Mouse (Mus musculus): ENCODE results near the gene Smarcc2.
"Not testable (repeated sequence)": the region's sequence is repeated elsewhere in the genome, so short reads cannot be mapped to it uniquely, and the experiment has no call there.

The Smarcc2 gene

DNA sequence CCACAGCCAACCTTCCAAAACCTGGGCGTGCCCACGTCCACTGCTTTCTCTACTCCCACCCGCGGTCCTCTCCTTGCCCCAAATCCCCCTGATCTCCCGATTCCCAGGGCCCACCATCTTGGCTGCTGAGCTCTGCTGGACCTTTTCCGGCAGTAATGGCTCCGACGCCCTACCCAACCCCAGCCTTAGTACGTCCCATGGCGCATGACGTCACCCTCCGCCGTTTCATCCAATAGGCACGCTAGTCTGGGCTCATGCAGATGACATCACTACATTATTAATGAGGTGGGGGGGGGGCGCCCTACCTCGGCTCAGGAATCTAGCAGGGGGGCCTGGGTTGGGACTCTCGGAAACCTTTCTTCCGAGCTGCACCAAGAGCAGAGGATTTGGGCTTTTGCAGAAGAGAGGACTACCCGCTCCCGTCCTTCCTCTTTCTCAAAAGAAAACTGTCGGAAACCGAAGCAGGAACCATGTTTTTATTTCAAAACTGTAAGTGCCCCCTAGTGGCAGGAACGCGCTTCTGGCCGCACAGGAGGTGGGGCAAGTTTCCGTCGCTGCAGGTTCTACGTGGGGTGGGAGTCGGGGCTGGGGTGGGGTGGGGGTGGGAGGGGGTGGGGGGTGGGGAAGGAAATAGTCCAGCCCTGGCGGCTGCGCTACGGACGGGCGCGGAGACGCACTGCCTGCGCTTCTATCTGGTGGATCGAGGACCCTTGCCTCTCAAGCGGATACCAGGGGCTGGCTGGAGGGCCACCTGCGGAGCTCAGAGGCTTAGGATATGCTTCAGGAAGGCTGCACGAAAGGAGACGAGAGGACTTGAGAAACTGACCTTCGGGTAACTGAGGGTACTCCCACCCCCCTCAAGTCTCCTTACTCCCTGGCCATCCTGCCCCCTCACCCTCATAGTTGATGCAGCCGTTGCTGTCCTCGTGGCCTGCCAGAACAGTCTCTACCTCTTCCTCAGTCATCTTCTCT is 34.9 kb downstream of the Smarcc2 start, which contains the start of gene Myl6:
TSS of gene Myl6 (minus strand) at position 451 of the 972 bp plus-strand sequence.
- peak; percentile 95 to 99 for DNase-seq (ENCODE audit: low spot score in 2 of 2)

GRCm38 (mm10) chr10:128494667-128495245 is 35.7 kb downstream of the Smarcc2 start:
- DNase-seq (ENCODE audit: low spot score in 2 of 2) = no peak

DNA sequence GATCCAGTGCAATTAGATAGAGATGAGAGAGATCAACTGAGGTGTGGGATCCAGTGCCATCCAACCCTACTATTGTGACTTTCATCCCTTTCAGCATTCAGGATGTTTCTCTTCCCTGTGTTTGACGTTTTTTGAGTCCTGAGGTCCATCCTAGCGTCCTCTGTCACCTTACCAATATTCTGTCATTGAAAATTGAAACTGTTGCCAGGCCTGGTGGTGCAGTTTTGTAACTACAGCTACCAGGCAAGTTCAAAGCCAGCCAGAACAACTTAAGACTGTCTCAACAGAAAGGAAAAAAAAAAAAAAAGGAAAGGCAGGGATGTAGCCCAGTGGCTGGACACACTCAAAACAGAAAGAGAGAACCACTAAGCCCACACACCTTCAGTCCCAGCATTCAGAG is 36.2 kb downstream of the Smarcc2 start:
- no peak for DNase-seq (ENCODE audit: low spot score in 2 of 2)

GRCm38 (mm10) chr10:128495903-128496302 is 36.9 kb downstream of the Smarcc2 start:
- DNase-seq (ENCODE audit: low spot score in 2 of 2) = no peak

DNA sequence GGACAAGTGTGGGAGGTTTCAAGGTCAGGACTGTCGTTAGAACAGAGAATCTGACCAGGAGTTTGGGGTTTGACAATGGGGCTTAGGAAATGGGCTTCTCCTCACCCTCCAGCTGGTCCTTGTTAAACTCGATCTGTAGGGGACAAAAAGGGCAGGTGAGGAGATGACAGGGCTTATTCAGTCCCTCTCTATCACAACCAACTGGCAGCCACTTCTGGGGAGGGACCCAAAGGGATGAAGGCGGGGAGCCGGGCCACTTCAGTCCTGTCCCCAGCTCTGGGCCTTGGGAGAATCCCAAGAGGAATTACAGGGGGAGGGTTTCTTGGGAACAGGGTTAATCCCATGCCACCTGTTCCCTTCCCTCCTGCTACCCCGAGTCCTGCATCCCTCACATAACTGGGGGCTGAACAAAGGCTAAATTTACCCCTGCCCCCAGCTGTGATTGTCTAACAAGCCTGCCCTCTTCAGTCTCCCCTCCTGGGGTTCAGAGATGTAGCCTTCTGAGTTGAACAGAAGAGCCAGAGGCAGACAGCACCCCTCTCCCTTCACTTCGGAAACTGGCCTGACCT is 37.5 kb downstream of the Smarcc2 start:
- no peak for DNase-seq (ENCODE audit: low spot score in 2 of 2)

DNA sequence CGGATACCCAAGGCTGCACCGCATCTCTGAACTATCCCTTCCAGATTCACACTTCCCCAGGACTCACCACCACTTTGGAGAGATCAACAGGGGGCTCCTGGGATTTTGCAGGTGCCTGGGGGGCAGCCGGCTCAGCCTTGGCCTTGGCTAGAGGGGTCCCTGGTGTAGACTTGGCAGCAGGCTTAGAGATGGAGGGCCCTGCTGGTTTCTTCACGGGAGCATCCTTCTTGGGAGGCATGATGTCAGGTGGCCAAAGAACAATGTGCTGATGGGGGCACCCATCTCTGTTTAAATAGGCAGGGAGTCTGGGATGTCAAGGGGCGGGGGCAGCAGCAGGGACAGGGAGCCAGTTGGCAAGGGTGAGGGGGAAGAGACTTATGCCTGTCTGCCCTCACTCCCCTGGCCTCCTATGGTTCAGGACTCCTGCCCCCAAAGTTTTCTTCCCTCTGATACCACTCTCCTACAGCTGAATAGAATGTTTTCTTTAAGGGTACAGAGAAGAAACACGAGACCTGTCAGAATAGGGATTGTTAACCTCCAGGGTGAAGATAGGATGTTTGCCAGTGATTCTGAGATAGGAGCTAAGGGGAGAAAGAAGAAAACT is 38.2 kb downstream of the Smarcc2 start:
- no peak for DNase-seq (ENCODE audit: low spot score in 2 of 2)

GRCm38 (mm10) chr10:128498590-128498989 is 39.5 kb downstream of the Smarcc2 start, which contains the start of gene Myl6b:
TSS of gene Myl6b (minus strand) at chr10:128498685.
- DNase-seq (ENCODE audit: low spot score in 2 of 2) = peak; percentile 95 to 97

GRCm38 (mm10) chr10:128499116-128499671 is 40.1 kb downstream of the Smarcc2 start:
- peak; percentile 62 to 63 for DNase-seq (ENCODE audit: low spot score in 2 of 2)

DNA sequence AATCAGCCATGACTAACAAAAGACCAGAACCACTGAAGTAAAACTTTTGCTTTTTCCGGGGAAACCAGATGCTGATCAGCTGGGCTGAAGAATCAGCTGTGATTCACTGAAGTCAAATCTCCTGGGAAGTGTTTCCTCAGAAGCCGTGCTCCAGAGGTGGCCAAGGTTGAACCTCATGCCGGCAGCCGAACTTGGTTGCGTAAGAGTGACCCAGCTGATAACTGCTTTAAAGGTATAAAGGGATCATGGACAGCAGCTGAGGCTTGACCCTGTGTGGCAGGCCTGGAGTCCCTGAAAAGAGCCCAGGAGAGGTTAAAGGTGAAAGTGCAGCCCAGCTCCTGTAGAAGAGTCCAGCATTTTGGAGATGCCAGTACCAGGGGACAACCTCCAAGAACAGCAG is 43.3 kb downstream of the Smarcc2 start:
- DNase-seq (ENCODE audit: low spot score in 2 of 2) = no peak

GRCm38 (mm10) chr10:128503532-128503931 is 44.5 kb downstream of the Smarcc2 start:
- no peak for DNase-seq (ENCODE audit: low spot score in 2 of 2)

DNA sequence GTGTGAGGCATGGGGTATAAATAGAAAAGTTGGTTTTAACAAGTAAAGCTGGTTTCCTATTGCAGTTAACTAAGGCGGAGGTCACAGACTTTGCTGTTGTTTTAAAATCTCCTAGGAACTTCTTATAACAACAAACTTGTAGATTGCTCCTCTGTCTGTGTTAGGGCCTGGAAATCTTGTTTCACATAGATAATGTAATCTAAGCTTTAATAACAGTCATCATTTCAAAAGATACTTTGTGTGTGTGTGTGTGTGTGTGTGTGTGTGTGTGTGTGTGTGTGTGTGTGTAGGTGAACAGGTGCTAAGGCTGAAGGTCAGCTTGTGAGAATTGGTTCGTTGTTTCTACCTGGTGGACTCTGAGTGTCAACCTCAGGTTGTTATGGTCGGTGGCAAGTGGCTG is 45.0 kb downstream of the Smarcc2 start:
- DNase-seq (ENCODE audit: low spot score in 2 of 2) = no peak

GRCm38 (mm10) chr10:128504641-128505370 is 45.8 kb downstream of the Smarcc2 start:
- peak in 1 of 2 experiments; percentile 55 for DNase-seq (ENCODE audit: low spot score in 2 of 2)

DNA sequence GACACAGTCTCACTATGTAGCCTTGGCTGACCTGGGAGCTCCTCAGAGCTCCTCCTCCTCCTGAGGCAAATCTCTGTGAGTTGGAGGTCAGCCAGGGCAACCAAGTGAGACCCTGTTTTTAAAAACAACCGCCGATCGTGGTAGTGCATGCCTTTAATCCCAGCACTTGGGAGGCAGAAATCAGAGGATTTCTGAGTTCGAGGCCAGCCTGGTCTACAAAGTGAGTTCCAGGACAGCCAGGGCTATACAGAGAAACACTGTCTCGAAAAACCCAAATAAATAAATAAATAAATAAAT is 46.3 kb downstream of the Smarcc2 start:
- DNase-seq (ENCODE audit: low spot score in 2 of 2) = not testable (repeated sequence)

DNA sequence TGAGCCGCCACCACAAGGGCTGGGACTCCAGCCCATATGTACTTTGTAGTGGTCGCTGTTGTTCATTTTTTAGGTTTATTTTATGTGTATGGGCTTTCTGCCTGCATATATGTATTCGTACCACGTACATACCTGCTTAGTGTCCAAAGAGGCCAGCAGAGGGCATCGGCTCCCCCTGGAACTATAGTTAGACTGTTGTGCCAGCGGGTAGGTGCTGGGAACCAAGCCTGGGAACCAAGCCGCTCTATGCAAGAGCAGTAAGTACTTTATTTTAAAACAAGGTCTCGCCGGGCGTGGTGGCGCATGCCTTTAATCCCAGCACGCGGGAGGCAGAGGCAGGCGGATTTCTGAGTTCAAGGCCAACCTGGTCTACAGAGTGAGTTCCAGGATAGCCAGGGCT is 46.9 kb downstream of the Smarcc2 start:
- DNase-seq (ENCODE audit: low spot score in 2 of 2) = no peak

- no peak for DNase-seq (ENCODE audit: low spot score in 2 of 2)
Measured at GRCm38 (mm10) chr10:128508260-128508659, 49.2 kb downstream of the Smarcc2 start.

GRCm38 (mm10) chr10:128509203-128509602 is 50.2 kb downstream of the Smarcc2 start:
- DNase-seq (ENCODE audit: low spot score in 2 of 2) = no peak

DNA sequence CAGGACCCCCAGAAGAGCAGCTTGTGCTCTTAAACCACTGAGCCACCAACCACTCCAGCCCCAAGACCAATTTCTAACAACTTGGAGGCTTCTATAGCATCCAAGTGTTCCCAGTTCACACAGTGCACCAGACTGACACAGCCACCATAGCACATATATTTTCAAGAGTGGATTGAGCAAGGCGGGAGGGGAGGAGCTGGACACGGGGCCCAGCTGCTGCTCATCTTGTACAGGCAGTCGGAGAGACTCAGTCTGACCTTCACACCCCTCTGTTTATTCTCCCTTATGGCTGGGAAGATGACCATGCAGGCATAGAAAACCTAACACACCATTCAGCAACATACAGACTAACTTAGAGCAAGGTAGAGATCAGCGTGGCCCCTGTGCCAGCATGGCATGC is 50.8 kb downstream of the Smarcc2 start:
- DNase-seq (ENCODE audit: low spot score in 2 of 2) = no peak

- no peak for DNase-seq (ENCODE audit: low spot score in 2 of 2)
Measured at GRCm38 (mm10) chr10:128510301-128510700, 51.3 kb downstream of the Smarcc2 start.

- no peak for DNase-seq (ENCODE audit: low spot score in 2 of 2)
Measured at GRCm38 (mm10) chr10:128511189-128511588, 52.1 kb downstream of the Smarcc2 start.

GRCm38 (mm10) chr10:128511761-128512160 is 52.7 kb downstream of the Smarcc2 start:
- DNase-seq (ENCODE audit: low spot score in 2 of 2) = no peak

DNA sequence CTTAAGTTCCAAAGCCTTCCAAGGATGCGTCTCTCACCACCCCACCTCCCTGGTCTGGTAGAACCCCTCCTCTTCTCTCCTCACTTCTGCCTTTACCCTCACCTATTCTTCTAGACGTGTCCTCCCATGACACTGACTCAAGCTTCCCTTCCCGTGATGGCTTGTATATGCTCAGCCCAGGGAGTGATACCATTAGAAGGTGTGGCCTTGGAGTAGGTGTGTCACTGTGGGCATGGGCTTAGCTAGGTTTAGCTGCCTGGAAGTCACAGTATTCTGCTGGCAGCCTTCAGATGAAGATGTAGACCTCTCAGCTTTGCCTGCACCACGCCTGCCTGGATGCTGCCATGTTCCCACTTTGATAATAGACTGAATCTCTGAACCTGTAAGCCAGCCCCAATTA is 56.0 kb downstream of the Smarcc2 start:
- no peak for DNase-seq (ENCODE audit: low spot score in 2 of 2)

Measured in spleen, postnatal 10 days (tissue).